Mouse (Mus musculus) effector memory CD4-positive, alpha-beta T cell, adult 5 months (primary cell): ENCODE results near the gene Grid2ip. TPM values are rescaled to one million over a fixed set of nuclear protein-coding genes. Genes with fewer than 3 reads are reported as not detected.

Experiments used
- polyA plus RNA-seq: library from polyadenylated mRNA; unstranded; fragments of 100-300 nt; shearing (Covaris generic); gene quantifications from one replicate; pipeline ENCODE4 v1.2.1, GENCODE M21; 2017

Grid2ip gene
- polyA plus RNA-seq = not detected

GRCm38 (mm10) chr5:143356686-143357388 is at the start of gene Grid2ip:
TSS of gene Grid2ip (plus strand) at chr5:143357338.

GRCm38 (mm10) chr5:143314730-143315513 is 42.2 kb upstream of the Grid2ip start, which contains the start of gene E130309D02Rik:
TSS of gene E130309D02Rik (minus strand) at chr5:143315360.

GRCm38 (mm10) chr5:143328690-143329495 is 28.2 kb upstream of the Grid2ip start, which contains the start of gene Zdhhc4:
TSS of gene Zdhhc4 (minus strand) at chr5:143329256.

GRCm38 (mm10) chr5:143403221-143404147 is 46.3 kb downstream of the Grid2ip start, which contains the start of gene Kdelr2:
TSS of gene Kdelr2 (plus strand) at chr5:143403838.

Other genes with a start within 250 kb of the Grid2ip start
- gene Rnf216, start 244.3 kb upstream of the Grid2ip start, polyA plus RNA-seq = 47.3 TPM
- not detected for gene Olfr718-ps1, start 209.8 kb upstream of the Grid2ip start, polyA plus RNA-seq
- gene Rbak, start 176.6 kb upstream of the Grid2ip start, polyA plus RNA-seq = 8.1 TPM
- gene Spdye4b, start 176.3 kb upstream of the Grid2ip start, polyA plus RNA-seq = not detected
- gene Spdye4a, start 130.4 kb upstream of the Grid2ip start, polyA plus RNA-seq = not detected
- gene Zfp12, start 122.2 kb upstream of the Grid2ip start, polyA plus RNA-seq = 16.7 TPM
- gene Zfp316, start 87.3 kb upstream of the Grid2ip start, polyA plus RNA-seq = 1.7 TPM
- not detected for gene Zfp853, start 63.7 kb upstream of the Grid2ip start, polyA plus RNA-seq
- 41.4 TPM for gene E130309D02Rik, start 42.0 kb upstream of the Grid2ip start, polyA plus RNA-seq
- 53.2 TPM for gene Zdhhc4, start 28.1 kb upstream of the Grid2ip start, polyA plus RNA-seq
- gene Kdelr2, start 46.5 kb downstream of the Grid2ip start, polyA plus RNA-seq = 28.6 TPM
- 8.6 TPM for gene Daglb, start 107.2 kb downstream of the Grid2ip start, polyA plus RNA-seq
- 508 TPM for gene Rac1, start 170.7 kb downstream of the Grid2ip start, polyA plus RNA-seq